Mouse (Mus musculus): Measurements from ENCODE around the gene Lamtor2.

DNA sequence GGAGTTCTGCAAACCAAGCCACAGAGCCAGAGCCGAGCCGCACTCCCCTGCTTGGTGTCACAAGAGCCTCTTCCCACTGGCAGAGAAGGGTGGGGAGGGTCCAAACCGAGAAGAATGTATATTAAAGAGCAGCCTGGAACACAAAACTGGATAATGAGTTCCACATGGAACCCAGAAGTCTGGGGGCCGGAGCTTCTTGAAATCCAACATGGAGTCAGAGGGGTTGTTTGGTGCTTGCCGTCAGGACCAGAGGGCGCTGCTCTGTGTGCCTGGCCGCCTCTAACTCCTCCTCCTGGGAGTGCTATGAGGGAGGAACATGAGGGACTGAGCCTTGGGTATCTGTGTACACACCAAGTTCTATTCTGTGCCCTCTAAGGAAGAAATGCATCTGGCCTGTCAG, 47.1 kb downstream of the Lamtor2 start:
- TF ChIP-seq CTCF (IDR thresholded peaks at IDR 0.05; ENCODE audit: control insufficient read depth, insufficient read depth, low read length) = no peak
- TF ChIP-seq POLR2A (IDR thresholded peaks at IDR 0.05; ENCODE audit: borderline replicate concordance, control insufficient read depth, low read depth, low read length) = no peak
